Mouse (Mus musculus): Measurements from ENCODE around the gene Fgfbp3. TPM values are rescaled to one million over a fixed set of nuclear protein-coding genes. Genes with fewer than 3 reads are reported as not detected.
"Not testable (repeated sequence)": the region's sequence is repeated elsewhere in the genome, so short reads cannot be mapped to it uniquely, and the experiment has no call there.

Fgfbp3 gene
- total RNA-seq, 4 experiments from 2014 or later: 1.0 to 2.0 (median 1.4) TPM

GRCm38 (mm10) chr19:36910424-36911045 is 8.9 kb downstream of the Fgfbp3 start:
- DNase-seq (ENCODE audit: low spot score in 2 of 2): no peak

- DNase-seq (ENCODE audit: low spot score in 2 of 2): no peak
These were observed 9.6 kb downstream of the Fgfbp3 start for GRCm38 (mm10) chr19:36909676-36910292.

GRCm38 (mm10) chr19:36909150-36909549 is 10.3 kb downstream of the Fgfbp3 start:
- DNase-seq (ENCODE audit: low spot score in 2 of 2): no peak

DNA sequence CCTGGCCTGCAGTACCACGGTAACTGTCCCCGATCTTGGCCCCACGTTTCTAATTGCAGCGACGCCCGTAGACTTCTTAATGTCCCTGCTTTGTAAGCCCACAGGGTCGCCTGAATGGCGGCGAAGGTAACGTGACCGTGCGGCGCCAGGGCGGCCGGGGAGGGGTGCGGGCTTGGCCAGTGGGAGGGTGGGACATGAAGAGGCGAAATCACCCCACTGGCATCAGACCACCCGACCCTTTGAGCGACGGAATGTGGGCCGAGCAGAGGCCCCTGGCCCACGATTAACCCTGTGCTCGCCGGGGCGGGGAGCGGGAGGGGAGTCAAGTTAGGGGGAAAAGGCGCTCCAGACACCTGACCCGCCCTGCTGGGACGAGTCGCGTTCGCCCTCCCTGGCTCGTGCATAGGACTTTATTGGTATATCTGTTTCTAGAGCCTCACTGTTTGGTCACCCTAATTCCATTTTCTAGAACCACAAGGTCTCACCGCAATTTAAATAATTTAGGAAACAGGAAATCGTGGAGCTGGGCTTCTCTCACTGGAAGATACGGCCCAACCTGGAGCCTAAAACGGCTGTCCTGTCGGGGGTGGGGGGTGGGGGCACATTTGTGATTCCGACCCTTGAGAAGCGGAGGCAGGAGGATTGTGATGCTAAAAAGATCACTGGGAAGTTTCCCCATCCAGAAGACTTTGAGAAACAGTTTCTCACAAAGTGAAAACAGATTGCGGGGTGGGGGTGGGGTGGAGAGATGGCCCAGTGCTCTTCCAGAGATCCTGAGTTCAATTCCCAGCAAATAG is 15.0 kb downstream of the Fgfbp3 start:
- no peak for DNase-seq (ENCODE audit: low spot score in 2 of 2)

GRCm38 (mm10) chr19:36903377-36903776 is 16.0 kb downstream of the Fgfbp3 start:
- no peak for DNase-seq (ENCODE audit: low spot score in 2 of 2)

GRCm38 (mm10) chr19:36897778-36898177 is 21.6 kb downstream of the Fgfbp3 start:
- no peak for DNase-seq (ENCODE audit: low spot score in 2 of 2)

GRCm38 (mm10) chr19:36896791-36897569 is 22.4 kb downstream of the Fgfbp3 start:
- DNase-seq (ENCODE audit: low spot score in 2 of 2): no peak

GRCm38 (mm10) chr19:36891746-36892145 is 27.7 kb downstream of the Fgfbp3 start:
- no peak for DNase-seq (ENCODE audit: low spot score in 2 of 2)

- DNase-seq (ENCODE audit: low spot score in 2 of 2): no peak
These were observed 31.7 kb downstream of the Fgfbp3 start for GRCm38 (mm10) chr19:36887706-36888105.

- no peak for DNase-seq (ENCODE audit: low spot score in 2 of 2)
These were observed 33.1 kb downstream of the Fgfbp3 start for GRCm38 (mm10) chr19:36886316-36886715.

DNA sequence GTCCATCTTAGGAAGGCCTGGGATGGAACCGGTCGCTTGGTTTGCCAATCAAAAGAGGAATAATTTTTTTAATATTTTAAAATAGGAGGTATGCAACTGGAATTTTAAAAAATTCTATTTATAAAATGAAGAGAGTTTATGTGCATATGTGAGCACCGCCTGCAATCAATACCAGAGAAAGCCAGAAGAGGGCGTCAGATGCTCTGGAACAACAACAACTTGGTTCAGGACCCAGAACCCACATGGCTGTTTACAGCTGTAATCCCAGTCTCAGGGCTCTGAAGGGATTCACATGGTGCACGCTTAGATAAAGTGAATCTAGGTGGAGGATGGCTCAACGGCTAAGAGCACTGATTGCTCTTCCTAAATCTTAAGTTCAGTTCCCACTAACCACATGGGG is 36.3 kb downstream of the Fgfbp3 start:
- no peak for DNase-seq (ENCODE audit: low spot score in 2 of 2)

DNA sequence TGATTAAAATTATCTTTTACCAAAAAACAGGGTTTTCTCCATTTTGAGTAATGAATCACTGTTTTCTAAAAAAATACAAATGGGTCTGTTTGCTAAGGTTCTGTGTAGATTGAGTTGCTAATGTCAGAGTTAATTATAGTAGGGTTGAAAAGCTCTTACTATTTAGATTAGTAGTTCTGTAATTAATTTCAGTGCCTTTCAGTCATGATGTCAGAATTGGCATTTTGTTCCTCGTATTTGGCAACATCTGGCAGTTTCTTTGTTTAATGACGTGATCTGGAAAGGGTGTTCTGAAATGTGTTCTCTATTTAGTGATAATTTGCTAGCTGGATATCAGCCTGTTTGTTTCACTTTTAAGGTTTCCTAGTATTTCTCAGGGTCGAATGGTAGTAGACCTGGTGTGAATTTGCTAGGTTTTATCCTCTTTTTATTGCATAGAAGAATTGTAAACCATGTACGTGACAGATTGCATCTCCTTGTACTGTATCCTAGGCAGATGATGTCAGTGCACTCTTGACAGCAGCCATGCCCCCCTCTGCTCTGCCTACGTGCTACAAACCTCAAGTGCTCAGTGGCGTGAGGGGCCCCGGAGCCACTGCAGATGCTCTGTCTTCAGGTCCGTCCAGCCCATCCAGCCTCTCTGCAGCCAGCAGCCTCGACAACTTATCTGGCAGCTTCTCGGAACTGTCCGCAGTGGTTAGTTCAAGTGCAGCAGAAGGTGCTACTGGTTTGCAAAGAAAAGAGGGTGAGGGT is 40.5 kb downstream of the Fgfbp3 start:
- no peak for DNase-seq (ENCODE audit: low spot score in 2 of 2)

DNA sequence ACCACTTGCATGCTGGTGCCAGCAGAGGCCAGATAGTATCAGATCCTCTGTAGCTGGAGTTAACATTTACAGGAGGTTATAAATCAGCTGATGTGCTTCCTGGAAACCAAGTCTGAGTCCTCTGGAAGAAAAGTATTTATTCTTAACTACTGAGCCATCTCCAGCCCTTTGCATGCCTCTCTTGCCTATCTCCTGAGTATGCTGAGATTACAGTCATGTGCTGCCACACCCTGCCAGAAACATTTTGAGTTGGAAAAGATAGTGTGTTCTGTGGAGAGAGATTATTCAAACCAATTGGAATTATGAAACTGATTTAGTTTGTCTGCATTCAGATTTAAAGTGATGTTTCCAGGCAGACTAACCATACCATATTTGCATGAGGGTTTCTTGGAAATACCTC is 42.1 kb downstream of the Fgfbp3 start:
- no peak for DNase-seq (ENCODE audit: low spot score in 2 of 2)

GRCm38 (mm10) chr19:36874651-36875050 is 44.8 kb downstream of the Fgfbp3 start:
- DNase-seq (ENCODE audit: low spot score in 2 of 2): no peak

- not testable (repeated sequence) for DNase-seq (ENCODE audit: low spot score in 2 of 2)
These were observed 50.7 kb downstream of the Fgfbp3 start for GRCm38 (mm10) chr19:36868675-36869074.

Other genes with a start within 250 kb of the Fgfbp3 start
- 100 to 1,000 TPM; 231 to 631 (median 418) TPM for gene Ppp1r3c, start 183.0 kb downstream of the Fgfbp3 start, total RNA-seq (2022)
- 100 to 1,000 TPM; 100 to 133 (median 108) TPM for gene Tnks2, start 85.4 kb downstream of the Fgfbp3 start, total RNA-seq (2022)
- 10 to 100 TPM in 1 of 4 experiments, 1 to 10 TPM in 3; 7.8 to 10.7 (median 8.2) TPM for gene Btaf1, start 6.5 kb upstream of the Fgfbp3 start, total RNA-seq (2022)